Comparison of ENCODE assay signal across 22 mouse cellular contexts in genomic region chr9:64600731-64601130, GRCm38 (mm10).
A peak's percentile ranks its signal among the peaks of the same experiment; 100 is the strongest.
DNase-seq lines count a peak whose midpoint lies in the region; ATAC-seq and TF ChIP-seq lines count a peak whose summit lies in the region.
"Had no signal": no experiment of that assay in that cellular context is flagged by ENCODE, and none has a peak within 500 bp of the region (broad histone marks: within the 10 kb centered on the region; RNA-seq: fewer than 3 reads in every experiment).

No protein-coding gene starts in this region.

- H3K36me3 ChIP-seq in kidney, postnatal 0 days (ENCODE audit: insufficient read depth, low read length), result no peaks in the 10 kb centered on the region
- no peaks in the 10 kb centered on the region for H3K36me3 ChIP-seq in lung, embryonic 14.5 days (ENCODE audit: insufficient read depth)
- H3K36me3 ChIP-seq: embryonic facial prominence, embryonic 13.5 days; forebrain, embryonic 12.5 days; heart, embryonic 10.5 days; hindbrain, embryonic 12.5 days; limb, embryonic 10.5 days; liver, embryonic 13.5 days had no signal

- TF ChIP-seq CTCF in kidney, postnatal 0 days (IDR thresholded peaks at IDR 0.05; ENCODE audit: low read depth), result no peak
- TF ChIP-seq CTCF in lung, embryonic 14.5 days (IDR thresholded peaks at IDR 0.05; ENCODE audit: low read depth), result no peak

- no peak overlapping the region for H3K4me3 ChIP-seq in kidney, postnatal 0 days (replicated peaks; ENCODE audit: low read depth, low read length)
- H3K4me3 ChIP-seq in lung, embryonic 14.5 days (ENCODE audit: low read depth, low read length), result no peak overlapping the region
- H3K4me3 ChIP-seq: embryonic facial prominence, embryonic 13.5 days; erythroblast, embryonic 14.5 days; forebrain, embryonic 12.5 days; heart, embryonic 10.5 days; hindbrain, embryonic 12.5 days; limb, embryonic 10.5 days; liver, embryonic 13.5 days had no signal

- H3K9ac ChIP-seq in kidney, postnatal 0 days (ENCODE audit: low read depth, low read length), result no peak overlapping the region
- H3K9ac ChIP-seq in lung, embryonic 14.5 days, result no peak overlapping the region
- H3K9ac ChIP-seq: embryonic facial prominence, embryonic 13.5 days; forebrain, embryonic 12.5 days; hindbrain, embryonic 12.5 days; liver, embryonic 13.5 days had no signal

- H3K9me3 ChIP-seq in kidney, postnatal 0 days (replicated peaks; ENCODE audit: low read length), result no peaks in the 10 kb centered on the region
- H3K9me3 ChIP-seq in lung, embryonic 14.5 days (ENCODE audit: low read depth, low read length), result no peaks in the 10 kb centered on the region
- H3K9me3 ChIP-seq: embryonic facial prominence, embryonic 13.5 days; forebrain, embryonic 12.5 days; heart, embryonic 10.5 days; hindbrain, embryonic 12.5 days; limb, embryonic 10.5 days; liver, embryonic 13.5 days had no signal

- H3K27ac ChIP-seq in kidney, postnatal 0 days, result no peak overlapping the region
- H3K27ac ChIP-seq in lung, embryonic 14.5 days (ENCODE audit: low read depth), result peak overlapping the region; percentile 50; the same call in 1 of the 2 replicates
- H3K27ac ChIP-seq: embryonic facial prominence, embryonic 13.5 days; forebrain, embryonic 12.5 days; heart, embryonic 10.5 days; hindbrain, embryonic 12.5 days; limb, embryonic 10.5 days; liver, embryonic 13.5 days had no signal

- no peaks in the 10 kb centered on the region for H3K27me3 ChIP-seq in kidney, postnatal 0 days (ENCODE audit: insufficient read depth, low read length)
- H3K27me3 ChIP-seq in lung, embryonic 14.5 days (ENCODE audit: insufficient read depth, low read length), result no peaks in the 10 kb centered on the region
- H3K27me3 ChIP-seq: embryonic facial prominence, embryonic 13.5 days had no signal

- no peak overlapping the region for H3K4me2 ChIP-seq in kidney, postnatal 0 days (ENCODE audit: low read length)
- H3K4me2 ChIP-seq in lung, embryonic 14.5 days, result no peak overlapping the region
- H3K4me2 ChIP-seq: embryonic facial prominence, embryonic 13.5 days; forebrain, embryonic 12.5 days; hindbrain, embryonic 12.5 days; liver, embryonic 13.5 days; midbrain, embryonic 11.5 days had no signal

- DNase-seq in gastrocnemius, postnatal 25 days, result peak; percentile 15
- DNase-seq in gastrocnemius, postnatal 10 days, result no peak
- peak; percentile 24 for DNase-seq in kidney, postnatal 0 days (ENCODE audit: low spot score)
- DNase-seq in kidney, adult 11 months, result no peak
- peak; percentile 51 for DNase-seq in lung, embryonic 14.5 days
- DNase-seq in lung, postnatal 4 days, result no peak
- DNase-seq in adrenal gland, postnatal 36 days, result peak; percentile 12 to 16
- no peak for DNase-seq in left cerebral cortex, adult 11 months (ENCODE audit: low spot score)
- DNase-seq: cerebellum, adult 8-10 months; cerebellum, postnatal 36 days; embryo, embryonic 11 days; heart, postnatal 10 days; kidney, adult 18-20 months; liver, embryonic 13.5 days; thymus, postnatal 14 days had no signal

- 47% methylated on average over 2 of the region's 2 CpGs for WGBS in kidney, postnatal 0 days
- 36% methylated on average over 2 of the region's 2 CpGs for WGBS in lung, embryonic 14.5 days

- H3K4me1 ChIP-seq in kidney, postnatal 0 days (replicated peaks; ENCODE audit: insufficient read depth, low read length), result peaks cover 4% of the 10 kb centered on the region
- peaks cover 10% of the 10 kb centered on the region; the same call in 1 of the 2 replicates for H3K4me1 ChIP-seq in lung, embryonic 14.5 days (ENCODE audit: insufficient read depth)

- ATAC-seq in kidney, postnatal 0 days (replicated peaks; ENCODE audit: low FRiP score, low read depth), result no peak
- ATAC-seq in lung, embryonic 14.5 days (ENCODE audit: insufficient read depth), result no peak

Comparison
In these comparisons a context has a peak if more than half of its experiments do, and no peak if none do; other contexts are left out.
1. DNase-seq: peak in gastrocnemius, postnatal 25 days (single experiment), kidney, postnatal 0 days (single experiment), lung, embryonic 14.5 days (single experiment) and adrenal gland, postnatal 36 days (2 of 2); none in gastrocnemius, postnatal 10 days (single experiment), kidney, adult 11 months (single experiment), lung, postnatal 4 days (0 of 2) and left cerebral cortex, adult 11 months (single experiment).